Mouse (Mus musculus): ENCODE data around the gene Tmem254c.
"Not testable (repeated sequence)": the region's sequence is repeated elsewhere in the genome, so short reads cannot be mapped to it uniquely, and the experiment has no call there.

The Tmem254c gene

DNA sequence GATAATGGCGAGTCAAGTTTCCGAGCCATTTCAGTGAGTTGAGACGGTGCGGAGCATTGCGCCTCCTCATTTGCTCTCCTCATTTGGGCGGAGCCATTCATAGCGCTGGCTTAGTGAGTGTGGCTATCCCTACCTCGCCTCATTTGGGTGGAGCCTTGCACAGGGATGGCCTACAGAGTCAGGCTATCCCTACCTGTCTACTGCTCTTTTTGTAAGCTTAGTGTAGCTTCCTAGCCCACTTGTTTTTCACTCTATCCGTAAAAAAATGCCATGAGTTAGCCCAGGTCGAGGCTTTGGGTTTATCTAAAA lies at the start of gene Tmem254c:
Tmem254c (minus strand) TSS at position 31 of the 309 bp plus-strand sequence.
- DNase-seq: not testable (repeated sequence)

- DNase-seq: not testable (repeated sequence)
These were observed 30.5 kb upstream of the Tmem254c start for GRCm38 (mm10) chr14:26097622-26098021.

DNA sequence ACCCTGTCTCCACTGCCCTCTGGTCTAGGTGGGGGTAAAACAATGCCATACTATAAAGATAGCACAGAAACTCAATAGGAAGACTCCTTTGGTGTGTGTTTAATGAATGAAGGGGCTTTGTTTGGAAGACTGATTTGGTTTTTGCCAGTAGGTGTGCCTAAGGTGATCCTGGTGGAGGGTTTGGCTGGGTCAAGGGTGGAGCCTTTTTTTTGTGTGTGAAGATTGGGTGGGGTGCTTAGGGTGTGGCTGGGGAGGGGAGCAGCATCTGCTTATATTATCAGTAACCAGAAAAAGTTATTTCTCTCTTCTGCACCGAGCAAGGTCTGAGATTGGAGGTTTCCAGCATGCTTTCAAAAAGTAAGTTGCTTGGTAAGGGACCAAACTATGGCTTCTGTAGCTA lies 14.8 kb upstream of the Tmem254c start, which contains the start of gene Cphx3:
Cphx3 (plus strand) TSS at position 301 of the 400 bp plus-strand sequence.
- not testable (repeated sequence) for DNase-seq

- not testable (repeated sequence) for DNase-seq
These were observed 14.1 kb upstream of the Tmem254c start, which contains the start of gene Cphx2 for GRCm38 (mm10) chr14:26081216-26081615. TSS of gene Cphx2 (plus strand) at chr14:26081516.

DNA sequence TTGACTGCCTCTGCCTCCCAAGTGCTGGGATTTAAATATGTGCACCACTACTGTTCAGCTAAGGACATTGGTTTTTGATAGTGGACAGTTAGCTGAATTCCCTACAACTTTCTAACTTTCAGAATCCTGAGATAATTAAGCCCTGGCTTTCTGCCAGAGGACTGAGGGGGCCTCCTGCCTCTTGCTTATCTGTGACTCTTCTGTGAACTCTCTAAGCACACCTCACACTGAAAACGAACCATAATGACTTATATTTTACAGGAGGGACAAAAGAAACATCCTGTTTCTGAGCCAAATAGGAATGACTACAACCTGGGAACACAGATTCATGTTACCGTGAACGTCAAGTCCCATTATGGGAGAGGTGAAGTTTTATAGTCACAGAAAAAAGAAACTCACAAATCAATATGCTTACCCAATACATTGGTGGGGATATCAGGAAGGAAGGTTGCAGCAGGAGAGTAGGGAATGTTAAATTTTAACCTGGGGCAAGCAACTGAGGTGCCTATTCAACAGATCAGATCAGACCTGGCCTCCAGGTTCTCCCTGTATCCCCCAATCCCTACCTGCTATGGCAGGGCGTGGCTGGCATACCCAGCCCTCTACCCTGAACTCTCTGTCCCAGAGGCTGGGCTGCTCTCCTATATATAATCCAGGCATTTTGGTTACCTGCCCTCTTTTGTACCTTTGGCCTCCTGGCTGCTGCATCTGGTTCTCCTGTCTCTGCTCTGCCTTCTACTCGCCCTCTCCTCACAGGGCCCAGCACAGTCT lies 9.7 kb upstream of the Tmem254c start:
- not testable (repeated sequence) for DNase-seq

GRCm38 (mm10) chr14:26066574-26067324 lies 406 bp downstream of the Tmem254c start:
- not testable (repeated sequence) for DNase-seq

DNA sequence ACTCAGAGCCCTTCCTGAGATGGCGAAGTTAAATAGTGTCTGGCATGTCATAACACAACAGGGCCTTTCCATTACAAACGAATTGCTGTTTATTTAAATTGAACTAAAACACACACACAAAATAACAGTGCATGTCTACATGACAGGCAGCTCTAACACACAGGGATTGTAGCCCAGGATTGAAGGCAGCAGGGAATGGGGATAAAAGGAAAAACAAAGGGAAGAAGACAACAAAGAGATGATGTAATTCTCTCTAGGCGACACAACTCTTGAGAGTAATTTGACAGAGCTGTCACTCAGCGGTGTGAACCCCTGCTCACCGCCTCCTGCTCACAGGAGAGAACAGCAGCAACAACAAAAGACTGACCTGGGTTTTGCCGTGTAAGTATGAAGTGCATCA lies 7.8 kb downstream of the Tmem254c start:
- not testable (repeated sequence) for DNase-seq

DNA sequence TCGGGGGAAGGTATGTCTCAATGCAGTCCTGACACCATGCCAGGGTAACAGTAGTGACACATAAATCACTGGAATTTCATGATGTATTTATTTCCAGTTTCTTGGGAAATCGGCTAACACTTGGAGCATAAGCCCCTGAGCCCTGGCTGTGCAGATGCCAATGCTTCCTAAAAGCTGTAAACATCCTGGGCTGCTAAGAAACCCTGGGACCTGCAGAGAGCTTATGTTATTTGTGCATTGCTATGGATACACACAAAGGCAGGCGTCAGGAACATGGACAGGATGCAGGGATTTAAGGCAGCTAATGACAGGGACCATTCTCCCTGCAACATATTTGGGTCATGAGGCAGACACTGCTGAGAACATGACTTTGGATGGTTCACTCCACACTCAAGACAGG lies 9.0 kb downstream of the Tmem254c start:
- DNase-seq: not testable (repeated sequence)

DNA sequence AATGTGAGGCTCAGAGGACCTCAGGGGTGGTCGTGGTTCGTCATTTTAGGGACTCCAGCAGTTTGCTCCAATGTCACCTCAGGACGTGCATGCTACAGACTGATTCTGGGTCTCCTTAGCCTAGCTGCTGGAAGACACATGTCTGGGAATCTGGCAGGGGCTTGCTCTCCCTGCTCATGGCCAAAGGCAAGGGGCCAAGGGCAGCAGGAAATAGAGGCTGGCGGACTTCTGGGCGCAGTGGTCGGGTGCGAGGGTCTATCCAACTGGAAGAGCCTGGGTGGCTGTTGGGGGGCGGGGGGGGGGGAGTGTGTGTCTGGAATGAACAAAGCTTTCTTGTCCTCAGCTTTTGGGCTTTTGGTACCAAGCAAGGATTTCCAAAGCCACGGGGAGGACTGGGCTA lies 18.4 kb downstream of the Tmem254c start:
- not testable (repeated sequence) for DNase-seq

- DNase-seq: not testable (repeated sequence)
These were observed 20.1 kb downstream of the Tmem254c start for GRCm38 (mm10) chr14:26047026-26047425.

GRCm38 (mm10) chr14:26045007-26045406 lies 22.1 kb downstream of the Tmem254c start:
- not testable (repeated sequence) for DNase-seq

- DNase-seq: not testable (repeated sequence)
These were observed 24.5 kb downstream of the Tmem254c start, which contains the start of gene Gm9780 for GRCm38 (mm10) chr14:26042611-26043010. TSS of gene Gm9780 (minus strand) at chr14:26042711.

- not testable (repeated sequence) for DNase-seq
These were observed 31.7 kb downstream of the Tmem254c start for GRCm38 (mm10) chr14:26035439-26035838.

DNA sequence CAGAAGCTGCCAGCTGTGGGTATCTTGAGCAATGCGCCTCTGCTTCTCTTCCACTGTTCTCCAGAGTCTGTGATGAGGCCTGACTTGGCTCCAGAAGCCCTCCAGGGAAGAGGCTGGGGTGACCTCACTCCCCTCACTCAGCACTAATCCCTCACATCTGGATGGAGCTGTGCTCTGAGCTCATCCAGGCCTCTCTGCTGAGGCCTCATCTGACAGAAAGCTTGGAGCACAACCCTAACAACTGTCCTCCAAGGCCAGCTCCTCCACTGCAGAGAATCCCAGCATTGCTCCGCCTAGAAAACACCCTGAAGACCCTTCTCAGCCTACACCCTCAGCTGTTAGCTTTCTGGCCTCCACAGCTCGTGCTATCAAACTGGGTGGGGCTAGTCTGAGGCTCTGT lies 32.8 kb downstream of the Tmem254c start:
- not testable (repeated sequence) for DNase-seq

DNA sequence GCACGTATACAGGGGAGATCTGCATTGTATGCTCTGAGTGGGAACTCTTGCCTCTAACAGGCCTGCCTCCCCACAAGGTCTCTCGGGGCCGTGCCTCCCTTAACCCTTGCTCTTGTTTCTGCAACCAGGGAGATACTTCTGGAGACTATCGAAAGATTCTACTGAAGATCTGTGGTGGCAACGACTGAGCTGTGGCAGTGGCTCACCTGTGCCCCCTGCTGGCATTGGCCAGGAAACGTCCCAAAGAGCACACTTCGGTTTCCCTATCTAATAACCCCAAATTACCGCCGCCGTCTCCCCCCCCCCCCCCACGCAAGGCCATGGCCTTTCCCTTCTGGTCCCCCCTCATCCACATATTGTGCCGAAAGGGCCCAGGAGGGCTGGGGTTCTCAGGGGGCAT lies 41.5 kb downstream of the Tmem254c start:
- DNase-seq: not testable (repeated sequence)

- DNase-seq: not testable (repeated sequence)
These were observed 44.3 kb downstream of the Tmem254c start for GRCm38 (mm10) chr14:26022831-26023230.

- DNase-seq: not testable (repeated sequence)
These were observed 45.6 kb downstream of the Tmem254c start for GRCm38 (mm10) chr14:26021555-26021954.

DNA sequence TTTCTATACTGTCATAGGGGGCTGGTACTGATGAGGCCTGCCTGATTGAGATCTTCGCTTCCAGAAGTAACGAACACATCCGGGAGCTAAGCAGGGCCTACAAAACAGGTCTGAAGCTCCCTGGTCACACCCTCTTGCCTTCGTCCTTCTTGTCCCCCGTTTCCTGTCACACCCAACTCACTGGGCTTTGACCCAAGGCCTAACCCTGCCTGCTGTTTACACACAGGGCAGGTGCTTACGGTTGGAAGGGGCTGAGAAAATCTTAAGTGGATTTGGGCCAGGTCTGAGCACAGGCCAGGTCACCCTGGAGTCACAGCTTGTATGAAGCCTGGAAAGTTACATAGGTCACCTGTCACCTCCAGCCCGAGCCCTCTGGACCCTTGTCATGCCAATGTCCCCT lies 50.7 kb downstream of the Tmem254c start:
- not testable (repeated sequence) for DNase-seq

All from thymus, postnatal 36 days (tissue).